Mouse (Mus musculus): Measurements from ENCODE around the gene Atp6v1fnb.

Gene Atp6v1fnb

DNA sequence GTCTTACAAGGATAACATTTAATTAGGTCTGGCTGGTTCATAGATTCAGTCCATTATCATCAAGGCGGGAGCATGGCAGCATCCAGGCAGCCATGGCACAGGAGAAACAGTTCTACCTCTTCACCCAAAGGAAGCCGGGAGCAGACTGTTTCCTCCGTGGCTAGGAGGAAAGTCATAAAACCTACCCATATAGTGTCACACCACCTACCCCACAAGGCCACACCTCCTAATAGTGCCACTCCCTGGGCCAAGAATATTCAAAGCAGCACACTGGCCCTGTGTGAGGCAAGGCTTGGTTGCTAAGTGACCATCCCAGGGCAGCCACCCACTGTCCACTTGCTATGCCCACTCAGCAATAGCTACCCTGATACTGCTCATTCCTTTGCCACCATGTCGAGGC, at the start of gene Atp6v1fnb:
Gene Atp6v1fnb, plus strand, starts transcription at position 301 of the 400 bp plus-strand sequence.
- no peak for DNase-seq

DNA sequence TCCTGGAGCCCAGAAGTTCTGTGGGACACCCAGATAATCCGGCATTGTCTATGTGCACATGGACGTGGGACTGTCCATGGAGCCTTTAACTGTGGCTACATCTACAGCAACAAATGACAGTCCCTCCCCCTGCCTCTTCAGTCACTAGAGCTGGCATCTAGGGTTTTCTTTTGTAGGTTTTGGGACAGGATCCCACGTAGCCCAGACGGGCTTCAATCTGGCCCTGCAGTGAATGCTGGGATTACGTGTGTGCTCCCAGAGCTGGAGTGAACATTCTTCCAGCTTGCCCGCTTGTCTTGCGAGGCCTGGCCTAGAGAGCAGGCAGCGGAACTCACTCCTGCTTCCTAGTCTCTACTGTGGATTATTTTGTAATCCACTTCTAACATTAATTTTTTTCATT, 46.1 kb upstream of the Atp6v1fnb start:
- DNase-seq = no peak

DNA sequence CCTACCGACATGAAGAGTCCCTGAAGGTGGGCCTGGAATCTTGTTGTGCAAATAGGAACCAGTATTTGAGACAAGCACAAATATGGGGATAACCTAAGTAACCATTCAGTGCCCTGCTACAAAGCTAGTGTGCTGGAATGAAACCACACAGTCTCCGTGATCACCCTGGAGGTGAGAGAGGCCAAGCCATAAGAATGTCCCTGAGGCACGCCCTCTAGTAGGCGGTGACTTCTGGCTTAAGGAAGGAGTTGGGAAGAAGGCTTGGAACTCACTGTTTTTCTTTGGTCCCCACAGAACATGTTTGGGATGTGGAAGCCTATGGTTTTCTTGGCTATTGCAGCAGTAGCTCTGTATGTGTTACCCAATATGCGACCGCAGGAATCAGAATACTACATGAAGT, 44.9 kb upstream of the Atp6v1fnb start:
- no peak for DNase-seq

DNA sequence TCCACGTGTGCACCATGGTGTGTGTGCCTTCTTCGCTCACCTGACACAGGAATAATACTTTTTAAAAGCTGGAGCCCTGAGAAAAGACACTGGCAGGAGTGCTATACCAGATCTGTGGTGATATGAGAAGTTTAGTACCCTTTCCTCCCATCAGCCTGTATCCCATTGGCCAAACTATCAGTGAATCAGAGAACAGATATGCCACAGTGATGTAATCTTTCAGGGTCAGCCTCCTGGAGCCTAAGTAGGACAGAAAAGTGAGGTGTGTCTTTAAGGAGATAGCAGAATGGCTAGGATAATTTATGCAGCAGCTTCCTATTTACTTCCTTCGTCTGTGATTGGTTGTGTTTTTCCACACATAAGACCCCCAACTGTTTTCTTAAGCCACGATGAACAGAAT, 43.1 kb upstream of the Atp6v1fnb start:
- DNase-seq = no peak

DNA sequence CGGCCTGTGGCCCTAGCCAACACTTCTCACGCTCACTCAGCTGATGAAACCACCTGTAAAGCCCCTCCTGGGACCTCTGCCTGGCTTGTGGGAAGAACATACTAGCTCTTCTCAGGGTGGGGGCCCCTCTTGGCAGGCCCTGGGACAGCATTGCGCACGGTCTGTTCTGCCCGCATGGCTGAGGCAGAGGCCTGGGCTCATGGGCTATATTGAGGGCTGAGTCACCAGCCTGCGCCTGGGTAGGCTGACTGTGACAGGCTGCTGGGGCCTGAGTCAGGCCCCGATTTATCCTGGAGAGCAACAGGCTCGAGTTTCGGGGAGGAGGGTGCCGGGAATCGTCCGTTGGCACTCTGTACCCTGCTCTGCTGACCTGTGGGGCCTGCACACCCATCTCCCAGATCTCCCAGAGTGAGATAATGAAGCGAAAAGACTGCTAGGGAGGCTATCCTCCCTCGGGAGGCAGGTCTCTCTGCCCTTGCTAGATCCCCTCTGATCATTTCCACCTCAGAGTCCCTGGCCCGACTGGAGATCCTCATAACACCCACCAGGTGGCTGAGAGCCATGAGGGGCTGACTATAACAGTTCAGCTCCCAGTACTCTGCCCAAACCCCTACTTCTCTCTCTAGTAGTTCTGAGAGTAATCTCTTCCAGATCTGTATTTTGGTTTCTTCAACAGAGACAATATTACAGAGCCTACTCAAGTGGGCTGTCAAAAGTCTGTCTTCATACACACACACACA, 40.4 kb upstream of the Atp6v1fnb start:
- no peak for DNase-seq

DNA sequence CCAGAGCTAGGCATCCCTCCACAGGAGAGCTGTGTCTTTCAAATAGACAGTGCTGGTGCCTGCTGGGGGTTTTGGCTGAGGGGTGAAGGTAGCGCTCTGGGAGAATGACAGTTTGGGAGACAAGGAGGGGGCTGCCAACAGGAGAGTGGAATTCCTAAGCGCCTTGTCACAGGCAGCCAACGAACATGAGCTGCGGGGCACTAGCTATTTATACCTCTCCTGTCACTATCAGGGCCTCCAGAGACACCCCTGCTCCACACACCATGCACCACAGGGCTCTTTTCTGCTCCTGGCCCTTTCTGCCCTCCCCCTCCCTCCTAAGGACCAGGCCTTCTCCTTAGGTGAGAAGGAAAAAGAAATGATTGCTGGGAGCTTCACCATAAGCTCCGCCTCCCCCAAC, 39.8 kb upstream of the Atp6v1fnb start:
- no peak for DNase-seq

DNA sequence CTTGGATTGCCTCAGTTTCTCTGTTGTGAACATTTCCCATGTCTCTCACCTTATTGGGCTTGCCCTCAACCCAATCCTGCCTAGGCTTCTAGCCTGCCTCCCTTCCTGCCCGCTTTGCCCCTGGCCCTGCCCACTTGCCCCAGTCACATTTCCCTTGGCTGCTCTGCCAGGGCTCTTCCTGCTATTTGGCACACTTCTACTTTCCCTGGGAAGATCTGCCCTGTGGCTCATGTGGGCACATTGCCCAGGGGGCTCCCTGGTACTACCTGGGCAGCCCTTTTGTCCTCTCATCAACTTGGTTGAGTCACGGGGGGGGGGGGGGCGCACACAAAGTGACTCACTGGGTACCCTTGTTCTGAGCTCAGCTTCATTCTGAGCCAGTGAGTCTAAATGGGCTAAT, 39.1 kb upstream of the Atp6v1fnb start:
- DNase-seq = no peak

DNA sequence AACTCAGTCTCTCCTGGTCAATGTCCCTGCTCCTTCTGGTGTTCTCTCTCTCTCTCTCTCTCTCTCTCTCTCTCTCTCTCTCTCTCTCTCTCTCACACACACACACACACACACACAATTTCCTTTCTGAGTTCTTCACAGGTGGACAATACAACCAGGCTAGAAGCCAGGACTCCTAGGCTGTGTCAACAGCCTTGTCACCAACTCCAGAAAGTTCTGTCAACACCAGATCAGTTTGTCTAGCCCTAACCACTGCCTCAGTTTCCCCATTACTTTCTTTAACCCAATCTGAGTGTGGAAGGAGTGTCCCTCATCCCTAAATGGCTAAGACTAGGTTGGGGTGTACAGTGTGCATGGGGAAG, 38.6 kb upstream of the Atp6v1fnb start:
- no peak for DNase-seq

DNA sequence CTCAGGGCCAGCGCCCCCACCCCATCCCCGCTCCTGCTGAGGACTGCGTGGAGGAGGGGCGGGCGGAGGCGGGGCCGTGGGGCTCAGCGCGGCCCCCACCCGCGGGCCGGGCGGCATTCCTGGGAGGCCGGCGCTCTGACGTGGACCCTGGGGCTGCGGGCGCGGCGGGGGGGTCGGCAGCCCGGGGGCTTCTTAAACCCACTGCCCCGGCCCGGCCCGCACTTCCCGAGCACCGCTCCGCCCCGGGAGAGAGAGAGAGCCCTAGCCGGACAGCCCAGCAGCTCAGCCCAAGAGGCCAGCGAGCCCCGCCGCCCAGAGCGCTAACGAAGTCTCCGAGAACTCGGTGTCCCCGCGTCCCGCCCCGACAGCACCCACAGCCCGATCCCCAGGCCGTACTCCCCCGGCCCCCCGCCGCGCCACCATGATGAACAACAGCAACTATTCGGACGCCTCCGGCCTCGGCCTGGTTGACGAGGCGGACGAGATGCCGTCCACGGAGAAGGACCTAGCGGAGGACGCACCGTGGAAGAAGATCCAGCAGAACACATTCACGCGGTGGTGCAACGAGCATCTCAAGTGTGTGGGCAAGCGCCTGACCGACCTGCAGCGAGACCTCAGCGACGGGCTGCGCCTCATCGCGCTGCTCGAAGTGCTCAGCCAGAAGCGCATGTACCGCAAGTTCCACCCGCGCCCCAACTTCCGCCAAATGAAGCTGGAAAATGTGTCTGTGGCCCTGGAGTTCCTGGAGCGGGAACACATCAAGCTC, 38.0 kb upstream of the Atp6v1fnb start, which contains the start of gene Flnc:
Gene Flnc, plus strand, starts transcription at position 219 of the 766 bp plus-strand sequence.
- DNase-seq = no peak

DNA sequence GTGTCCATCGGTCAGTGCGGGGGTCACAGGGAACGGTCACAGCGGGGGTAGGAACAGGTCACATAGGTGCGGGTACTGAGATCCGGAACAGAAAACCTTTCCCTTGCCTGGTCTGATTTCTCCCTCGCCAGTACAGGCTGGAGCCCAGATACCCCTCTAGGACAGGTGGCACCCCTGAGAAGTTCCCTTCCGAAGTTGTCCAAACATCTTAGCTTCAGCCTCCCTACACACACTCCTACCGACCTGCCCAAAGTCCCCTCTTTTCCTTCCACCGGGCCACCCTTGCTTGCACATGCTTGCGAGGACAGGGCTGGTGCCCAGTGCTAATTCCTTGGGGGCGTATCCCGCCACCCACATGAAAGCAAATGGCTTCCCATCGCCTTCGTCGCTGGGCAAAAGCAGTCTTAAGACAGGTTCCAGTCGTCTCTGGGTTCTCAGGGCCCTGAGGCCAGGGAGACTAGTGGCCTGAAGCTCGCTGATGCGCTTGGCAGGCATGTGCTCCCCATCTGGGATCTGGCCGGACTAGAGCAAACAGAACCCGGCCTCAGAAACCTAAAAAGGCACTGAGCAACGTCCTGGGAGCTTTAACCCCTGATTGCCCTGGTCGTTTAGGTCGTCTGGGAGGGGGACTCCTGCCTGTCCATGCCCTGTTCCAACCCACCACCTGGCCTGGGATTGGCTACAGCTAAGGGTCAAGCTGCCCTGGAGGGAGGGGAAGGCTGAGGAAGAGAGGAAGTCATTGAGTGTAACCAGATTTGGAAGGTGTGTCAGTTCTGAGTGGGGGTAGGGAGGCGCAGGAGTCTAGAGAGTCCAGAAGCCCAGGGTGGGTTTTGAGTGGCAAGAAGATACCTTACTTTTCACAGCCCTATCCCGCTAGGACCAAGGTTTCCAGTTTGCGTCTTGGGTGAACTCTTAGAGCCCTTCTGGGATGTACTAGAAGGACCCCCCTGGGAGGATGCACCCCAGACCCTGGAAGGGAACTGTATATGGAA, 37.1 kb upstream of the Atp6v1fnb start:
- DNase-seq = no peak

DNA sequence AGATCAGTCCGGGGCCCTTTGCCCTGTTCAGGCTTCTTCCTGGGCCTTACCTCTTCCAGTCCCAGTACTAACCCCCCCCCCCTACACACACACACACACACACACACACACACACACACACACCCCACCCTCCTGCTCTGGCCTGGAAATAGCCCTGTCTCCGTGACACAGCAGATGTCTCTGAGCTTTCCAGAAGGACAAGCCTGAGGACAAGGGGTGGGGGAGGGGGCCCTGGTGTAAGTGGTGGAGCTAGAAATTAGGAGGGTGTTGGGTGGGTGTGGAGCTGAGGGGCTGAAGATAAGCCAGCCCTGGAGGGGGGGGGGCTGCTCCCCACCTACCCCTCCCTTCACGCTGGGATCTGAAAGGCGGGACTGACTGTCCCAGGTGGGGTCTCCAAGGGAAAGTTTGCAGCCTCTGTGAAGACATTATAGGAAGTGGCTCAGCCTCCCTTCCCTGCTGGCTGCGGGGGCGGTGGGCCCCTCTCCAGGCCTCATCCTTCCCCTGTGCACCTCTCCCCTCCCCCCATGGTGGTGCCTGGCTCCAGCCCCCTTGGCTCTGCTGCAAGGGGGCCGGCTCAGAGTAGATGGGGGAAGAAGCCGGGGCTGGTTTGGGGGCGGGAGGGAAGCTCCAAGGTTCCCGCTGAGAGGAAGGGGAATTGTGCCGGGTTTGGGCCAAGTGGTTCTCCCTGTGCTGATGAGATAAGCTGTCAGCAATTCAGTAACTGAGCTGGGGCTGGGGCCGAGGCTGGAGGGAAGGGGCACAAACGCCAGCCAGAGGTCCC, 36.1 kb upstream of the Atp6v1fnb start:
- DNase-seq = no peak

DNA sequence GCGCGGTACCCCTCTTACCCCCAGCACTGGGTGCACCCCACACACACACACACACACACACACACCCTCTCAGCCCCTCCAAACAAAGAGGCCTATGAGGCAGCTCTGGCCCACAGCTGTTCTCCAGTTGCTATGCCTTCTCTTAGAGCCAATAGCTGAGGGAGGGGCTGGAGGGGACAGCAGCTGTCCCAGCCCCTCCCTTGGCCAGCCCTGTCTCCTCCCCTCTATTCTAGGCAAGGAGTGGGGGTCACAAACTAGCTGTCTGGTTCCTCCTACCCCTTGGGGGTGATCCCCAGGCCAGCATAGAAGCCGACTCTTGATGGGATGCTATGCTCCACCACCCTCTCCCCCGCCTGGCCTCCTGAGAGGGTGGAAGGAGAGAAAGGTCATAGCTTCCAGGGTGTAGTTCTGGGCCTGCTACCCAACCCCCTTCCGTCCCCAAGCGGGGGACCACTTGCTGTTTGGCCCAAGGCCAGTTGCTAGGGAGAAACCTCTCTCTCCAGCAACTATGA, 35.2 kb upstream of the Atp6v1fnb start:
- DNase-seq = no peak

DNA sequence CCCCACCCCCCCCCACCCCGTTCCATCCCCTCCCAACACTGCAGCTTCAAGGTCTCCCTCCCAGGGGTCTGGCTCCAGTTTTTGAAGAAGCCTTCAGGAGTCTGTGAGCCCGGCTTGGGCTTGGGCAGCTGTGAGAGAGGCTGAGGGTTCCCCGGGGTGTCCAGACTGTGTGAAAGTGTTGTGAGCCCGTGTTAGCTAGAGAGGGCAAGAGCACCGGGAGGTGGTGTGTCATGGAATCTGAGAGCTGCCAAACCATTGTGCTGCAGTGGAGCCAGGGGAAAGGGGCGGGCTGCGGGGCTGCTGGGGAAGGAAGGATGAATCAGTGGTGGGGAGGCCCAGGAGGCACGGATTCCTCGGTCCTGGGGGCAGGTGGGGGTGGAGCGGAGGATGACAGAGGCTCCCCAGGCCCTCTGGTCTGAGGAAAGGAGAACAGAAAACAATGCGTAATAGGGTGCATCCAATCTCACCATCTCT, 34.7 kb upstream of the Atp6v1fnb start:
- no peak for DNase-seq

DNA sequence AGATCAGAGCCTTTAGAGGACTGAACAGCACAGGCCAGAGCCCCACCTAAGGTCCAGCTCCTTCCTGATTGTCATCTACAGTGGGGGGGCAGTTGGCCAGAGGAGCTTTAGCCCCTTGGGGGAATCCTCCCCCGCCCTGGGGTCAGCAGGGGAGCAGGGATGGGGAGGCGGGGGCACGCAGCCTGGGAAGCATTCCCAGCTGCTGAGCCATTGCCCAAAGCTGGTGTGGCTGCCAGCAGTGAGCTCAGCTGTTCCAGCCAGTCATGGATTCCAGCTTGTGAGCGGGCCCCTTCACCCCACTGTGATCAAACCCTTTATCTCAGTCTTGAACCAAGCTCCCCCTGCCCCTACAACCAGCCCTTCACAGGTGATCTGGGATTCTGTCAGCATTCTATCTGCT, 32.0 kb upstream of the Atp6v1fnb start:
- no peak for DNase-seq

DNA sequence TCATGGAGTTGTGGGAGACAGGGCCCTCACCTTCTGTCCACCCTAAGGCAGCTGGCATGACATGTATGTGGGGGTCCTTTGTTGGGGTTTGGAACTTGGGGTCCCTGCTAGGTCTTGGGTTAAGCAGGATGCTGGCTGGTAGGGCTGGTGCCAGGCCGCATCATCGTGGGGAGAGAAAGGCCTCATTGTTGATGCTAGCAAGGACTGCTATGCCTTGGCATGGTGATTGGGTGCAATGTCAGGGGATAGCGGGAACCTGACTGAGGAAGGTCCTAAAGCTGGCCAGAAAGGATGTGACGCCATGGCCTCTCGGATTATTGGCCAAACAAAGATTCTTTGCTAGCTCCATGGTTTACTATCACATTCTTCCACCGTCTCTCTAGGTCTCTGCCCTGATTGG, 31.4 kb upstream of the Atp6v1fnb start:
- DNase-seq = no peak

DNA sequence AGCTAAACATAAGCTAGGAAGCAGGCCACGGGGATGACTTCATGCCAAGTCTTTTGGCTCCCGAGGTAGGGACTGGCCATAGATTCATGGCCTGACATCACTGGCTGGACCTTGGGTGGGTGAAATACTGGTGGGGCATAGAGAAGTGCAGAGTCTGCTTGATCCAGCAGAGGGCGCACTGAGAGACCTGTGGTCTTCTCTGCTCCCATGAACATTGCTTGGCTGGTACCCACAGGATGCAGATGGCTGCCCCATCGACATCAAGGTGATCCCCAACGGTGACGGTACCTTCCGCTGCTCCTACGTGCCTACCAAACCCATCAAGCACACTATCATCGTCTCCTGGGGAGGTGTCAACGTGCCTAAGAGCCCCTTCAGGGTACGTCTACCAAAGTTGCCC, 26.5 kb upstream of the Atp6v1fnb start:
- no peak for DNase-seq

DNA sequence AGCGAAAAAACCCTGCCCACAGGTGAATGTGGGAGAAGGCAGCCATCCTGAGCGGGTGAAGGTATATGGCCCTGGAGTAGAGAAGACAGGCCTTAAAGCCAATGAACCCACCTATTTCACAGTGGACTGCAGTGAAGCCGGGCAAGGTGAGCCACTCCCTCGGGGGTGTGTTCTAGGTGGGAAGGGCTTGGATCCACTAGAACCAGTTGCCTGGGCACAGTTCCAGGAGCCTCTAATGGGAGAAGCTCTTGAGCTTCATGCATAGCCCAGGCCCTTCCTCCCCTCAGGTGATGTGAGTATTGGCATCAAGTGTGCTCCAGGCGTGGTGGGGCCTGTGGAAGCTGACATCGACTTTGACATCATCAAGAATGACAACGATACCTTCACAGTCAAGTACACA, 25.9 kb upstream of the Atp6v1fnb start:
- no peak for DNase-seq

DNA sequence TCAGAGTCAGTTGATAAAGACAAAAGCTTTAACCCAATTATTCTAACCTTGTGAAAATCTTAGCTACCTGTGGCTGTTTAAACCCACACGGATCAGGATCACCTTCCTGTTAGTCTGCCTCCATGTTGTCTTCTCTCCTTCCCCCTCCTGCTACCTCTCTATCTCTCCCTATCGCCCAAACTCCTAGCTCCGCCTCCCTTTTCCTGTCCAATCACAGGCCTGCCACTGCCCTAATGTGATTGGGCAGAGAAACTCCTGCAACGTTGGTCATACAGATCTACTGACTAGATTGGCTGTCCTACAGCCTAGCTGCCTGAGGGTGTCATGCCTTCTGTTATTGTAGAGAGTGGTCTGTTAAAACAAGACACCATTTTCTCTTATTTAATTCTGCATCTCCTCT, 21.4 kb upstream of the Atp6v1fnb start:
- no peak for DNase-seq

DNA sequence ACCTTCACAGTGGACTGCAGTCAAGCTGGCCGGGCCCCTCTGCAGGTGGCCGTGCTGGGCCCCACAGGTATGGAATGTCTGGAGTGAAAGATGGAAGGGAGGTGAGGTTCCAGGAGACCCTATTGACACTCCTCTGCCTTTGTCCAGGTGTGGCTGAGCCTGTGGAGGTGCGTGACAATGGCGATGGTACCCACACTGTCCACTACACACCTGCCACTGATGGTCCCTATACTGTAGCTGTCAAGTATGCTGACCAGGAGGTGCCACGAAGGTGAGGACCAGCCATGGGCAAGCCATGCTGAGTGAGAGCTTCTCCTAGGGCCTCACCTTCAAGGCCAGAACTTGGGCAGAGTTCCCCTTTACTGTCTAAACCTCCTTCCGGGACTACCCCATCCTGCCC, 20.6 kb upstream of the Atp6v1fnb start:
- no peak for DNase-seq

DNA sequence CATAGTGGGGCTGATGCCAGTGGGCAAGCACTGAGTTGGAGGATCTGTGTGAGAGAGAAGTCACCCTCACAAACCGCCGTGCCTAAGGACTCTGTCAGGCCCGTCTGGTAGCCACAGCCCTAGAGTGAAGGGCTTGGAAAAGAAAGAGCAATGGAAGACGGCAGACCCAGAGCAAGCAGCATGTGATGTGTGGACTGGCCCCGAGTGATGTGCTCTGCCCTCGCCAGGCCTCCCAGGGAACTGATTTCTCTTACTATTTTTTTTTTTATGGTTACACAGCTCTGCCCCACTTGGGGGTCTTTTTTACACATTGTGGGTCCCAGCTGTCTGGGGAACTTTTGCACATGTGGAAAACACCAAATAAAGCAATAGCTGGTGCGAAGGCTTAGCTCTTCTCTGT, 9.7 kb upstream of the Atp6v1fnb start:
- no peak for DNase-seq

DNA sequence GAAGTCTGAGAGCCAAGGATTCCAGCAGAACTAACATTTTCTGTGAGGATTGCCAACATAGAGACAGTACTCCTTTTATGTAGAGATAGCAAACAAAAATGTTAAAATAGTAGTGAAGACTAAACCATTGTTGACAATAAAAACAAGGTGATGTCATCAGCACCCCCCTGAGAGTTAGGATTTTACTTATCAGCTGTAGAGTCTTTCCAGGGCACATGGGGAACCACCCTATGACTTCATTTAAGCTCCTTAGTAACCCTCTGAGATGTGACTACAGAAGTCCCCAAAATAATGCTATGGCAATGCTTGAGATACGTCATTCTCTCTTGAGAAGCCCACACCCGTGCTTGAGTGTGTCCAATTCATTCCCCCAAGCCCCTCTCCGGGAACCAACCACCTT, 7.8 kb upstream of the Atp6v1fnb start:
- no peak for DNase-seq

Data from cerebellum, adult 11-12 months (tissue).